Mouse (Mus musculus): ENCODE measurements at regions not wholly inside any gene's neighbourhood (a gene's known extent, or its start where the extent isn't known, plus 50 kb on each side); places are given as distances from the start of the nearest gene placed in this dataset.

DNA sequence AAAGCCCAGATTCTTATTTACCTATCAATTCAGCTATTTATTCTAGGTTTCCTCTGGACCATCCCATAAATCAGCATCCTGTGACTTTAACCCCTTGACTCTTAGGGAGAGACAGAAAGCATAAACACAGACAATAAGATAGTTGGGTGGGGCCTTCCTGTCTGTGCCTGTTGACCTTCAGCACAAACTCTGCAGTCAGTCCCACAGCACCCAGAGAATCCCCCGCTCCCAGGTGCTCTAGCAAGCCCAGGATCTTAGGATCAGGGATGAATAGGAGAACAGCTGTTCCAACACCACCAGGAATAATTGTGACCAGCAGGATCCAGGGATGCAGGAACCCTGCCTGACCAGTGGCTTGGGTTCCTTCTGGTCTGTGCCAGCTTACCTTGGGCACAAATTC is 107.8 kb downstream of the Basp1 start:
- no peak for DNase-seq

DNA sequence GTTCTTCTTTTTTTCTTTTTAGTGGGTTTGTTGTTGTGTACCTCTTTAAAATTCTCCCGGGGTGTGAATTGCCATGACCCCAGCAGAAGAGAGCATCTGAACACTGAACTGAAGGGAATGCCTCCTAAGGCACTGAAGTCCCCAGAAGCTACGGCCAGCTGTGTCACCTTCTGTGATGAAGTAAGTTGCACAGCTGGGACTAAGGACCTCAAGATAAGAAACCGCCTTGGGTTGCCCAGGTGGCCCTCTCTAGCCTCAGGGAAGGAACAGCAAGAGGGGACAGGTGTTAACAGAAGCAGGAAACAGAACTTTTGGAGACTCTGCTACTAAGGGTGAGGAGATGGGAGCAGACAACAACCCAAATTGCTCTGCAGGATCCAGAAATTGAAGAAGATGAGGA is 110.2 kb downstream of the Basp1 start:
- DNase-seq, result peak; percentile 78

DNA sequence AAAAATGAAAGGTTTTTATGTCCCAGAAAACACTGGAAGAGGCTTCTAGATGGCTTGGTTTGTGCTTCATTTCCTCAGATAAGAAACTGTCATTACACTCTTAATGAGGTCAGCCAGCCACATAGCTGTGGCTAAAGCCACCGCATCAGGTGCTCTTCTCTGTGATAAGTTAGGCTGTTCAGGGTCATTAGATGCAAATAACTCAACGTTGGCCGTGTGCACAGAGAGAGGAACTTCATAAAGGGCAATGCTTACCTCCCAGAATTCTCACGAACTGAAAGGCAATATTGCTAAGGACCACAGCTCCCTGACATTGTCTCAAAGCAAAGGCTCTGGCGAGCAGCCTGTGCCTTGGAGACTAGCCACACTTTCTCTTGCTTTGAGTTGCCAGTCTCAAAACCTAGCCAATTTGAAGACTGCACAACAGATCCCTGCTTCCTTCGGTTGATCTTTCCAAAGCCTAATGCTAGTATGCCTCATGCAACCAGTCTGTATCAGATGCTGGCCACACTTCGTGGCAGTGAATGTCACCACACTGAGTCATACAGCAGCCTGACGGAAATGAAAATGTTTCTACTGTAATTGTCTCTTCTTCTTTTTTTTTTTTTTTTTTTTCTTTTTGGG is 110.8 kb downstream of the Basp1 start:
- peak; percentile 90 for DNase-seq

DNA sequence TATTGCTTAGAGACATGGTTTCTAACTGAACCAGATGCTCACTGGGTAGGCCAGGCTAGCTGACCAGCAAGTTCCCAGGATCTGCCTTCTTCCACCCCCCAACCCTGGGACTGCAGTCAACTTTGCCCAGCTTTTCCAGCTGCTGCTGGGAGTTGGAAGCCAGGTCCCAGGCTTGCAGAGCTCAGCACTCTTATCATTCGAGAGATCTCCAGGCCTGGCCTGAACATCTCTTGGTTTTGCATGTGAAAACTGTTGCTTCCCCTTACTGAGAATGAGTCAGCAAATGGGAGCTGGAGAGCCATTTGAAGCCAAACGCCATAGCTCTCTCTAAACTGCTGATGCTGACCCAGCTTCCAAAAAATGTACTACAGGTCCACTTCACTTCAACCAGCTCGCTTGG is 111.8 kb downstream of the Basp1 start:
- DNase-seq, result peak; percentile 92

DNA sequence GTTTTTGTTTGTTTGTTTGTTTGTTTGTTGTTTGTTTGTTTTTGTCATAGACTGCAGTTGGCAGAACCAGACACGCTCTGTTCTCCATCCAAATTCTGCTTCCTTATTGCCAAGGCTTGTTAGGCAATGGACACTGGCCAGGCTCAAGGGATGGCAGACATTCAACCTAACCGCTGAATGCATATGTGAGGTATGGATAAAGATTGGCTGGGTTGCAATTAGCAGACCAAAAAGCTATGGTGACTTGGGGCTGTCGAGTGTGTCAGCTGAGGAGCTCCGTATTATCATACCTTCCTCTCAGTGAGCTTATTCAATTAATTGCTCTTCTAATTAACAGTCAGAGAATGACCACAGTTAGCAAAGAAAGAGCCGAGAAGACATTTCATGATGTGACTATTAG is 116.3 kb downstream of the Basp1 start:
- peak; percentile 49 for DNase-seq

DNA sequence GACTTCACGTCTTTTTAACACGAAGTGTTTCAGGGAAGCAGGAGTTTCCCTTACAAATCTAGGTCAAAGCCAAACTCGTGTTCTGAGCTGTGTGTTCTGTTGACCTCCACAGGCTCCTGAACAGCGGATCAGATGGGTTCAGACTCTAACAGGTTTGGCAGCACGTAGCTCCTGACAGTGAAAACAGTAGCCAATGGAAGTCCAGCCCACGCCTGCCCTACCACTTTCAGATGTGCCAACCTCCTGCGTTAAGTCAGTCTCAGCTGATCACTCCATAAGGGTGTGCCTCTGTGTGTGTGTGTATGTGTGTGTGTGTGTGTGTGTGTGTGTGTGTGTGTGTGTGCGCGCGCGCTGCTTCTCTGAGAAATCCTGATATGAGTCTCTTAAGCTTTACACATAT is 116.8 kb downstream of the Basp1 start:
- peak; percentile 45 for DNase-seq

DNA sequence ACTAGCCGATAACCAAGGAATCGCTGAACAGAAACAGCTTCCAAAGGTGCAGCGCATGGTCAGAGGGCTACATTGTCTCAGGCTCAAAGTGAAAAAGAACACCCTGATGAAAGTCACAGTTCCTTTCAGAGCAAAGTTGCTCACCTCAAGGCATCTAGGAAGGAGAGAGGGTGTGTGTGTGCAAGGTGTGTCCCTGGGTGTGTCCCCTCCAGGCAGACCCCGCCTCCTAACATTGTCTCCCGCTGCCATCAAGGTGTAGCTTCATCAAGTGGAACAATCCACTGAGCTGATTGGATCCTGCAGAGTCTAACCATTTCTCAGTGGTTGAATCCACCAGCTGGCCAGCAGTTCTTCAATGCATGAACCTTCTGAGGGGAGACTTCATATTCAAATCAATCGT is 117.8 kb downstream of the Basp1 start:
- peak; percentile 72 for DNase-seq

DNA sequence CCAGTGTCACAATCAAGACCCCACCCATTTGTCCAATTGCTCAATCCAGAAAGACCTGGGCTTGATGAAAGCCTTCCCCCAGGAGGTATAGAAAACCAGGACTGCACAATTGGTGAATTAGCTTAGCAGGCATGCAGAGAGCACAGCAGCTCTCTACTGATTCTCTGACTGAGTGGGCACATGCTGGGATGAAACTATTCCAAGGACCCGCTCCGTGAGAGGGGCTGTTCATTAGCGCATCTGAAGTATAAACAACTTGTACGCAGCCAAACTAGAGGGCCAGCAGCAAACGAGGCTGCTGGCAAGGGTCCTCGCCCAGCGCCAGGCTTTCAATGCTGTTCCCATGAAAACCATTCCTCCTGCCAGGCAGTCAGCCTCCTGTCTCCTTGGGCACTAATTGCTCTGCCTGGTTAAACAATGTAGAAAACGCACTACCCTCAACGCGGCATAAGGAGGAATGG is 122.3 kb downstream of the Basp1 start:
- peak; percentile 63 for DNase-seq

DNA sequence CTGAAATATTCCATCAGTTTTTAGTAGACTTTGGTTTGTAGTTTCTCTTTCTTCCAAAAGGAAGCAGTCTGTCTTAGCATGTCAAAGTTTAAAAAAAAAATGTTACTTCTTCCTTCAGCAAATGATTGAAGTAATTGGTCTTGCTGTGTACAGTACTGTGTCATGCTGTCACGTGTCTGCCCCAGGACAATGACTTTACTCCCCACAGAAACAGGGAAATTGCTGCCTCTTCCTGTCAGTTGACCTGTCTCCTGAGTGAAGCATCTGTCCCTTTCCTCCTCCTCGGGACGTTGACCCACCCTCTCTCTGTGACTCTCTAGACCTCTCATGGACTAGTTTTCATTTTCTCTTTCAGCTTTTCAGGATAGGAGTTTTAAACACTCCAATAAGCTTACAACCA is 125.7 kb downstream of the Basp1 start:
- DNase-seq, result peak; percentile 89

DNA sequence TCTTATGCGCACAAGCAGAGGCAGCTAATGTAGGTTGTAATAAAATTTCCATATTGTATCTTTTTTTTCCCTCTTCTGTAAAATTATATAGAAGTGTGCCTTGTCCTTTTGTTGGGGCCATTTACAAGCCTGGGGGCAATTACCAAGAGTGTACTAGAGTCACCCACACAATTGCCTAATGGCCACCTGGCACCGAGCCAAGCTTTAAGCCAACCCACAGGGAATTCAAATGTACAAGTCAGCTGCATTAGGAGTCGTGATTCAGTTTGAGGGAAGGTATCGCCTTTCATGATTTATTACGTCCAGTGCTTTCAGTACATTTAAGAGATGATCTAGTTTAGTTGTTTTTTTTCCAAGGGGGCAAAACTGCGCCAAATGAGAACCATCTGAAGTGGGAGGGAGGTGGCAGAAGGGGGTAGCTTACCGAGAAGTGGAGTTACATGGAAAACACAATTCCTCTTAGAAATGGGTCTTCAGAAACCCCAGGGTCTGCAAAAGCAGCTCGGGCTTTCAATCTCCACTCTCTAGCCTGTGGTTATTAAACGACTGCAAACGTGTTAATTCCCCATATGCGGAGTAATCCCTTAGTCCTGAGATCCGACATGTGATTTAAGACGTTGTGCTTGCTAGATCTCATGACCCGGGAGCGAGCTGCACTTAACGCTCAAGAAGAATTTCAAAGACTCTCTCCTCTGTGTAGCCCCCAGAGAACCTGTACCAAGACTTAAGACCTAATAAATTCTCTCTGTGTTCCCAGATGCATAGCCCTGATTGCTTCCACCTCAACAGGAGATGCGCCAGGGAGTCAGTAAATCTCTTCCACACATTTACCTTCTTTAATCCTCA is 129.0 kb downstream of the Basp1 start:
- peak; percentile 68 for DNase-seq

DNA sequence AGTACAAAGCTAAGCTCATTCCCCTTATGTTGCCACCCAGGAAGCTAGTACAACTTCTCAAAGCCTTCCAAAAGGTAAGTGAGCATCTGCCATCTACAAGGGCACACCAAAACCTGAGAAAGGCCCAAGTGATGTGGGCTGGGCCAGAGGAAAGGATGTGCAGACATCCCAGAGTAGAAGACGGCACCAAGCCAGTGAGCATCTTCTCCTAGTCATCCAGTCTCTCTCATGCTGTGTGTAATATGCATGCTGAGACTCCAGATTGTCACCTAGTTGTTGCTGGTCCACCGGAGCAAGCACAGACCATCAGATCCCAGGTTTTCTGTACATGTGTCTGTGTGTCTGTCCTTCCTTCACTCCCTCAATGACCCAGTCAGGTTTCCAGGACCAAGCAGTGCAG is 129.9 kb downstream of the Basp1 start:
- DNase-seq, result peak; percentile 50

DNA sequence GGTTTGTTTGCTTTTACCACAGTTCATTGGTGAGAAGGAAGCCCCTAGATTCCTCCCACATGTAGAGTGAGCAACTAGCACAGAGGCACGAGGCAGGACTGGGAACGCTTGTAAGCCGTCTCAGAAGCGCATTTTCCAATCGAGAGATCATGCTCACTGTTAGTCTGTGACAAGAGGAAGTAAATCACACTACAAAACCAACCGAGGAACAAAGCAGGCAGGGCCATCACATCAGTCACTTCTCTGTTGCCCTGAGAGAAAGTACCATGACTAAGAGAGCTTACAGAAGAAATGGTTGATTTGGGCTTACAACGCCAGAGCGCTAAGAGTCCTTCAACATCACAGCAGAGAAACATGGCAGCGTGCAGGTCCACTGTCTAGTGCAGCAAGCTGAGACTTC is 131.2 kb downstream of the Basp1 start:
- DNase-seq, result peak; percentile 86

DNA sequence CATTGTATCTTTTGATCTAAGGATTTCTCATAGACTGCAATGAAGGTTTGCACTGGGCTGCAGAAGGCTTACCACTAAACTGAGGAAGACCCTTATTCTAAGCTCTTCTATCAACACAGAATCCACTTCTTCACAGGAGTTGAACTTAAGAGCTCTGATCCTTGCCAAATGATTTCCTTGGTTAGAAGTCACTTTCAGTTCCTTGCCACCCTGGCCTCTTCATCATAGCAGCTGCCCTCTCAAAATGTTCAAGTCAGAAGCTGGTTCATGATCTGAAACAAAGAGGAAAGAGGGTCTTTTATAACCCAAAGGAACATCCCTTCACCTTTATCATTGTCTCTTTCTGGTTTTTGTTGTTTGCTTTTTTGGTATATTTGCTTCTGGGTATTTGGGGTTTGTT is 131.6 kb downstream of the Basp1 start:
- DNase-seq, result peak; percentile 23

DNA sequence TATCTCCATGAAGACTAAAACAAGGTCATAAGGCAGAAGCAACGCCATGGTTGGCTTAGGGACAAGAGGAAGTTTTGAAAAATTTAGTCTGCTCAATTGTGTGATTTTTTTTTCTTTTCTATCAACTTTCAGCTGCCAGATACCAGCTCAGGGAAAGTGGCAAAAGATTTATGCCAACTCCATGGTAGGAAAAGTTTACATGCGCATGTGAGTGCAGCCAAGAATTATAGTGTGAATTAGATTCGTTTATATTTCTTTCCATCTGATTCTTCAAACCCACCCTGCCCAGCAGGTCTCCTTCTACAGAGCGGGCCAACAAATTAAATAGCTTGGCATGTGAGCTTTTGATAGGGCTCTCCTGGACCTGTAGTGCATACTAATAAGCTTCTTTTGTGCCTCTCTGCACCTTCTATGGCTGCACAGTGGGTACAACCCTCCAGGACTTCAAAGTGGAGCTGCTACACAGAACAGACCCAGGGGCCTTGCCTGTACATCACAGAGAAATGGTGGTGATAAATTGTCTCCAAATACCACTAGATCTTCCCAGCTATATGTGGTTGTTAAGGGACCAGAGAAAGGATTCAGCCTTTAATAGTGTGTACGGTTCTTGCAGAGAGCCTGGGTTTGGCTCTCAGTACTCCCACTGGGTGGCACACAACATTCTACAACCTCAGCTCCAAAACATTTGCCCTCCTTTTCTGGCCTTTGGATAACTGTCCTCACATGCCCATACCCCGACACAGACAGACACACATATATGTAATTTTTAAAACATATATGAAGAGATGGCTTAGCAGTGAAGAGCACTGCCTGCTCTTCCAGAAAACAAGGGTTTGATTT is 135.0 kb downstream of the Basp1 start:
- peak; percentile 64 for DNase-seq

DNA sequence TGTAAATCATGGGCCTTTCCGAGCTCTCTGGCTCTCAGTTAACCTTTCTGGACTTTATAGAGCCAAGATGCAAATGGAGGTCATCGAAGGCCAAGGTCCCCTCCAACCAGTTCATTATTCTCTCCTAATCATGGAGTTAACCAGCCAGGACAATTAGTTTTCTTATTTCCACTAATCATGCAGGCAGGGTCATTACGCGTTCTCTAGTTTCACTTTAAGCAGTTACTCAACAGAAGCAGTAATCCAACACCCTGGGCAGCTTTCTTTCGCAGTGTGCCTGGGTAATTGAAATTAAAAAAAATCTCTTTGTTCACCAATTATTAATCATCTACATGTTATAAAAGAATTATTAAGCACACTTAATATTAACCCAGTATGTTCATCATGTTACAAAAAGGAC is 137.3 kb downstream of the Basp1 start:
- DNase-seq, result no peak

DNA sequence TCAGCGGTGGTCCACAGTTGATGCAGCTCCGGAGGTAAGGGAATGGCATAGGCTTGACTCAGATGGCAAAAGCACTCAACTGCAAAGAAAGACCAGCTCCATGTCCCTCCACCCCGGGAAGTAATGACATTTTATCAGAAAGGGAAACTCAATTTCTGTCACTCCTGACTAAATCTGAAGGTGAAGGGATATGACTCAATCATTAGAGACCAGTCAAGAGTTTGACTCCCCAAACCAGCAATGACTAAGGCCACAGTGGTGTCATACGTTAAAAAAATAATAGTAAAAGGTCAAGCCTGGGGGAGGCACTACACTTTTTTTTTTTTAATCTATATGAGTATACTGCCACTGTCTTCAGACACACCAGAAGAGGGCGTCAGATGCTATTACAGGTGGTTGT is 141.7 kb downstream of the Basp1 start:
- peak; percentile 61 for DNase-seq

DNA sequence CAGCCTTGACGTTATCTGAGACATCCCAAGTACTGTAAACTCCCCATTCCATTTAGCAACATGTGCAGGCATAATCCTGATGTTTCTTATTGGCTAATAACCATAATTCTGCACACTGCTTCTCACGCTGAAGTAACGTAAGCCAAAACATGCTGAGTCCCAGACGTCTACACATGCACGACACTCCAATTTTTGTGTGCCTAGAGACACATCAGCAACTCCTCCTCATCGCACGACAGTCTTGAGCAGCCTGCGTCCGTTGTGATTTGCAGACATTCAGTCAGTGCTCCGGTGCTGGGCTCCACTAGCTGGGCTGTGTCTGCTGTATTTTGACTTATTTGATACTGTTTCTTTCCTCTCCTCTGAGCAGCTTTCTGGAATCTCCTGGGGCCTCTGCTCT is 143.2 kb downstream of the Basp1 start:
- DNase-seq, result peak; percentile 86

DNA sequence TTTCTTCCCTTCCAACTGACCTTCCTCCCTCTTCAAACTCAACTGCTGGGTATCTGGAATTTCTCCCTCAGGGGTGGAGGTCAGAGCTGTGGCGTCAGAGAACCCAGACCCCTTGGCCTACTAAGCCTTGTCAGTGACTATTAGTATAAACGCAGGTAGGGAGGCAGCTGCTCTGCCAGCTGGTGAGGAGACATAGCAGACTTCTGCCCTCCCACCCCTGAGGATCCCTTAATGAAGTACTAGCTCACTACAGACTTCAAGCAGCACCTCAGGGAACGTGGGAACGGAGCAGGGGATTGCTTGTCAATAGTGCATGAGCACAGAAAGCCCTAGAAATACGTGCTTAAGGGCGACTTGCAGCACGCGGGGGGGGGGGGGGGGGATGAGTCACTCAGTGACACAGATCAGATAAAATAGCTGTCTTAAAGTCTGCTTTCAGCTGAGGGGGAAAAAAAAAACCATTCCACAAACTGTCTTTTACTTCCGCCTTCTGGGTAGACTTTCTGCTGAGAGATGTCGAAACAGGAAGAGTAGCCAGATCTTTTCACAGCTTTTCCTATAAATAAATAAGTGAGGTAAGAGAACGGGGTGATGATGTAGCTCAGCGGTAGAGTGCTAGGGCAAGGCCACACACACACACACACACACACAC is 144.1 kb downstream of the Basp1 start:
- DNase-seq, result peak; percentile 92

DNA sequence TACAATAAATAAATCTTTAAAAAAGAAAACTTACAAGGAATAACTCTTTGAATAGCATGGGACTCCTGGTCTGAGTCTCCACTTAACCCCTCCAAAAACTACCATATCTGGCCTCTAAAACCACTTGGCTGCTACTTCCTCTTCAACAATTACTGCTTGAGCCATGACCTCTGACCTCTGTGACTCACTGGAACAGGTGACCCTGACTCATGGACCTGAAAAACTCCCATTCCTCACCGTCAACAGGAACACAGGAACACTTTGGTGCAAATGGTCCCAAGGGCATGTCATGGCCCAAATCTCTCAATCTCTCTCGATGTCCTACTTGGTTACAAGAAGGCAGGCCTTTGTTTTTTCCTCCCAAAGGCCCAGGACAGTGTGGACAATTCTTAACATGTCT is 145.1 kb downstream of the Basp1 start:
- peak; percentile 84 for DNase-seq

DNA sequence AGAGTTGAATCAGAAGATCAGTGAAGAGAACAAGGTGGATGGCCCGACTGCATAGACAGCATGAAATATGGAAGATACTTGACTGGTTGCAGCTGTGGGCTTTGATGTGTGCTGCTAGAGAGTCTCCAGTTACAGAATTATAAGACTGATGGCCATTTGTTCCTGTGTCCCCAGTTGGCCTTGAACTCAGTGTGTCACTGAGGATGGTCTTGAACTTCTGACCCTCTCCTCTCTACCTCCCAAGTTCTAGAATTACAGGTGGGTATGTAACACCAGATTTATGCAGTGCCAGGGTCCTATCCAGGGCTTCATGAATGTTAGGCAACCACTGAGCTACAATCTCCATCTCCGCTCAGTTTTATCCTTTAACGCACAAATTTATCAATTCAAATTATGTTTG is 146.1 kb downstream of the Basp1 start:
- peak; percentile 58 for DNase-seq

DNA sequence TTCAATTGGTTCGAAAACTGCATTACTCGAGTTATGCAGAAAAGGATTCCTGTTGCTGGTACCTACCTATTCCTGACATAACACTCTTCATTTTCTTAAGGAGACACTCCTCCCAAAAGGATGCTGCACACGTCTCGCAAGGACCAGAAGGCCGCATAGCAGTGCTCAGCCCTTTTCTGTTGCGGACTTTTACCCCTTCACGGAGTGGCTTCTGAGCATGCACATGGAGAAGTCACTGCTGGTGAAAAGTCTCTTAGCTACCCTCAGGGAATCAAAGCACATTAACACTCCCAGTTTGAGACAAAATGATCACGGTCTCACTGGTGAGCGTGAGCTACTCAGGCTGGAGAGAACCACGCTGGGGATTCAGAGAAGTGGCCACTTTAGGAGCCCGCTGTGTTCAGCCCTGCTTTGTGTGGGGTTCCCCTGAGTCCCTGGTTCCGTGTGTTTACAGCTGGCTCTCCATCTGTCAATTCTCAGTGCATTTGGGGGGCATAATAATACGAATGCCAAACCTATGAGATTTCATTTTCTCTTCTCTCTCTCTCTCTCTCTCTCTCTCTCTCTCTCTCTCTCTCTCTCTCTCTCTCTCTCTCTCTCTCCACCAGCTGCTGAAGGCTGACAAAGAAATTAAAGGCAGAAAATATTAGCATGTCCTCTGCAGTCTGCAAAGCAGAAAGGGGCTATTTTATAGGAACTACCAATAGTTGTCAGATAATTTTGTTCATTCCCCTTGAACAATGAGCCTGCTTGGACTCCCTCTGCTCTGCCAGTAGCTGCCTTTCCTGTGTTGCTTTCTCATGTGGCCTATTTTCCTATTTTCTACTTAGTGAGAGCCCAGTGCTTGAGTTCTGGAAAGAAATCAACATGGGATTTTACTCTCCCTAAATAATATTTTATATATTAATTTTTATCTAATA is 160.7 kb downstream of the Basp1 start:
- DNase-seq, result peak; percentile 55

DNA sequence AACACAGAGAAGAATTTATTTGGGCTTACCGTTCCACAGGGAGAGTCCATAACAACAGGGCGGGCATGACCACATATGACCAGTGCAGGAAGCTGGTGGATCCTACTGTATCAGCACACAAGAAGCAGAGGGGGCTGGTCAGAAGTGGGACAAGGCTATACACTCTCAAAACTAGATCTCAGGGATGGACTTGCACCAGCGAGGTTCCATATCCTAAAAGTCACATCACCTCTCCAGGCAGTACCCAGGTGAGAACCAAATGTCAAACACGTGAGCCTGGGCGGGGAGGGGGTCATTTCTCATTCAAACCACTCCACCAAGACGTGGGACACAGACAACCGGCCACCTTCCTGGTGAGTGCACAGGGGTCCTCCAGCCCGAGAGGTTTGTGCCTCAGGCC is 167.9 kb downstream of the Basp1 start:
- DNase-seq, result peak; percentile 55
